ENCODE assay signal across 26 mouse cellular contexts in genomic region chr7:101099981-101100380, GRCm38 (mm10). TPM values are rescaled to one million over a fixed set of nuclear protein-coding genes. Genes with fewer than 3 reads are reported as not detected.
DNase-seq lines count a peak whose midpoint lies in the region; ATAC-seq and TF ChIP-seq lines count a peak whose summit lies in the region.
"Had no signal": no experiment of that assay in that cellular context is flagged by ENCODE, and none has a peak within 500 bp of the region (broad histone marks: within the 10 kb centered on the region; RNA-seq: fewer than 3 reads in every experiment).

No protein-coding gene starts in this region.

- DNase-seq in forebrain, embryonic 14.5 days (ENCODE audit: low spot score) = peak; percentile 29
- no peak for DNase-seq in forebrain, postnatal 0 days
- peak; percentile 72 for DNase-seq in heart, adult 11 months
- DNase-seq in layer of hippocampus, adult 9-10 months (ENCODE audit: low spot score) = no peak
- DNase-seq in ovary, postnatal 10 days (ENCODE audit: low spot score) = no peak
- DNase-seq: adrenal gland, adult 8-10 months; adrenal gland, postnatal 25 days; cerebellum, adult 18-20 months; cerebellum, adult 9-10 months; cerebellum, postnatal 14 days; gastrocnemius, adult 2 months; gastrocnemius, postnatal 14 days; heart, adult 18-20 months; heart, postnatal 14 days; heart, postnatal 4 days; kidney, adult 11 months; kidney, adult 8-10 months had no signal

- H3K4me2 ChIP-seq in forebrain, embryonic 14.5 days (ENCODE audit: low read length) = no peak overlapping the region
- H3K4me2 ChIP-seq in forebrain, postnatal 0 days (ENCODE audit: low read depth) = no peak overlapping the region
- no peak overlapping the region for H3K4me2 ChIP-seq in heart, embryonic 11.5 days
- H3K4me2 ChIP-seq in myocyte (ENCODE audit: low read depth) = no peak overlapping the region
- H3K4me2 ChIP-seq: embryonic facial prominence, embryonic 12.5 days; heart, embryonic 13.5 days; hindbrain, embryonic 12.5 days; hindbrain, embryonic 15.5 days had no signal

- no peak for TF ChIP-seq POLR2A in myocyte (IDR thresholded peaks at IDR 0.05; ENCODE audit: insufficient read length, low read depth)

- no peaks in the 10 kb centered on the region for H3K27me3 ChIP-seq in forebrain, embryonic 14.5 days (replicated peaks; ENCODE audit: control insufficient read depth, insufficient read depth, low read length)
- H3K27me3 ChIP-seq in forebrain, postnatal 0 days (ENCODE audit: insufficient read depth, low read length) = no peaks in the 10 kb centered on the region
- H3K27me3 ChIP-seq in heart, embryonic 11.5 days (ENCODE audit: control insufficient read depth, insufficient read depth, low read length) = no peaks in the 10 kb centered on the region
- H3K27me3 ChIP-seq in myocyte (ENCODE audit: control insufficient read depth, insufficient read depth, insufficient read length) = no peaks in the 10 kb centered on the region
- H3K27me3 ChIP-seq: embryonic facial prominence, embryonic 12.5 days; heart, embryonic 13.5 days; hindbrain, embryonic 12.5 days; hindbrain, embryonic 15.5 days had no signal

- H3K9ac ChIP-seq in forebrain, embryonic 14.5 days (ENCODE audit: low read length) = no peak overlapping the region
- no peak overlapping the region for H3K9ac ChIP-seq in forebrain, postnatal 0 days
- no peak overlapping the region for H3K9ac ChIP-seq in heart, embryonic 11.5 days (ENCODE audit: low read depth, low read length)
- H3K9ac ChIP-seq: embryonic facial prominence, embryonic 12.5 days; heart, embryonic 13.5 days; hindbrain, embryonic 12.5 days; hindbrain, embryonic 15.5 days had no signal

- no peak overlapping the region for H3ac ChIP-seq in myocyte (ENCODE audit: control insufficient read depth, insufficient read length)

- 67% methylated on average over 3 of the region's 3 CpGs for WGBS in forebrain, embryonic 14.5 days
- 60% methylated on average over 3 of the region's 3 CpGs for WGBS in forebrain, postnatal 0 days
- 65% methylated on average over 3 of the region's 3 CpGs for WGBS in heart, embryonic 11.5 days (ENCODE audit: insufficient replicate concordance)

- 0 out of 2 replicates have a peak overlapping the region, but pooled peaks have one; percentile 44 for H3K27ac ChIP-seq in forebrain, embryonic 14.5 days (ENCODE audit: low read depth, low read length)
- H3K27ac ChIP-seq in forebrain, postnatal 0 days (ENCODE audit: low read depth, low read length) = no peak overlapping the region
- no peak overlapping the region for H3K27ac ChIP-seq in heart, embryonic 11.5 days (ENCODE audit: low read depth, low read length)
- H3K27ac ChIP-seq: embryonic facial prominence, embryonic 12.5 days; gastrocnemius, adult 2 months; heart, embryonic 13.5 days; hindbrain, embryonic 12.5 days; hindbrain, embryonic 15.5 days had no signal

- ATAC-seq in forebrain, embryonic 14.5 days = no peak
- ATAC-seq in forebrain, postnatal 0 days = no peak
- no peak for ATAC-seq in heart, embryonic 11.5 days (replicated peaks; ENCODE audit: insufficient number of reproducible peaks, low FRiP score, low TSS enrichment)
- ATAC-seq: activated CD4-positive, CD25-positive, alpha-beta regulatory T cell, adult 4 months; CD4-positive, CD25-positive, alpha-beta regulatory T cell, adult 4 months had no signal

- no peak overlapping the region for H3K4me3 ChIP-seq in forebrain, embryonic 14.5 days (ENCODE audit: low read depth, low read length)
- H3K4me3 ChIP-seq in forebrain, postnatal 0 days (ENCODE audit: low read depth, low read length) = no peak overlapping the region
- H3K4me3 ChIP-seq in heart, embryonic 11.5 days (ENCODE audit: low read depth, low read length) = no peak overlapping the region
- H3K4me3 ChIP-seq in myocyte = no peak overlapping the region
- H3K4me3 ChIP-seq: embryonic facial prominence, embryonic 12.5 days; erythroblast, embryonic 14.5 days; gastrocnemius, adult 2 months; heart, embryonic 13.5 days; hindbrain, embryonic 12.5 days; hindbrain, embryonic 15.5 days had no signal

- TF ChIP-seq CTCF in forebrain, postnatal 0 days (IDR thresholded peaks at IDR 0.05; ENCODE audit: low read depth) = no peak

- H3K9me3 ChIP-seq in forebrain, embryonic 14.5 days (replicated peaks; ENCODE audit: control insufficient read depth, low read length) = no peaks in the 10 kb centered on the region
- H3K9me3 ChIP-seq in forebrain, postnatal 0 days (ENCODE audit: low read length) = no peaks in the 10 kb centered on the region
- H3K9me3 ChIP-seq in heart, embryonic 11.5 days (replicated peaks; ENCODE audit: control insufficient read depth, low read length) = no peaks in the 10 kb centered on the region
- H3K9me3 ChIP-seq: embryonic facial prominence, embryonic 12.5 days; heart, embryonic 13.5 days; hindbrain, embryonic 12.5 days; hindbrain, embryonic 15.5 days had no signal

- H3K4me1 ChIP-seq in forebrain, embryonic 14.5 days (ENCODE audit: control insufficient read depth, insufficient read depth, low read length) = peaks cover 7% of the 10 kb centered on the region; the same call in 1 of the 2 replicates
- H3K4me1 ChIP-seq in forebrain, postnatal 0 days (ENCODE audit: insufficient read depth) = 0 out of 2 replicates have a peak, but pooled peaks cover 5% of the 10 kb centered on the region
- peaks cover 4% of the 10 kb centered on the region for H3K4me1 ChIP-seq in heart, embryonic 11.5 days (ENCODE audit: control insufficient read depth, insufficient read depth, low read length)
- H3K4me1 ChIP-seq: embryonic facial prominence, embryonic 12.5 days had no signal

- no peaks in the 10 kb centered on the region for H3K79me2 ChIP-seq in myocyte (ENCODE audit: control insufficient read depth, insufficient read depth)

- H3K36me3 ChIP-seq in forebrain, embryonic 14.5 days (ENCODE audit: control insufficient read depth, insufficient read depth, low read length) = no peaks in the 10 kb centered on the region
- H3K36me3 ChIP-seq in forebrain, postnatal 0 days (ENCODE audit: insufficient read depth) = no peaks in the 10 kb centered on the region
- no peaks in the 10 kb centered on the region for H3K36me3 ChIP-seq in heart, embryonic 11.5 days (ENCODE audit: control insufficient read depth, insufficient read depth, low read length)
- no peaks in the 10 kb centered on the region for H3K36me3 ChIP-seq in myocyte (ENCODE audit: control insufficient read depth, insufficient read depth)
- H3K36me3 ChIP-seq: embryonic facial prominence, embryonic 12.5 days; heart, embryonic 13.5 days; hindbrain, embryonic 12.5 days; hindbrain, embryonic 15.5 days had no signal

TF ChIP-seq in myocyte, 11 proteins besides CTCF, POLR2A, EP300 and RAD21:
- no peak for TF ChIP-seq E2F4 (IDR thresholded peaks at IDR 0.05; ENCODE audit: insufficient read depth)
- no peak for TF ChIP-seq POLR2AphosphoS2 (IDR thresholded peaks at IDR 0.05; ENCODE audit: insufficient read length, low read depth)
- TF ChIP-seq MYOD1 (IDR thresholded peaks at IDR 0.05; ENCODE audit: control insufficient read depth in 1 of 3, insufficient read length in 2 of 3, low read depth in 2 of 3) = peak; percentile 45 to 81 (median 55)
- TF ChIP-seq TCF12 (IDR thresholded peaks at IDR 0.05; ENCODE audit: insufficient read depth, poor library complexity, severe bottlenecking) = peak; percentile 89
- no peak for TF ChIP-seq CEBPB (IDR thresholded peaks at IDR 0.05; ENCODE audit: insufficient read depth, poor library complexity, severe bottlenecking)
- no peak for TF ChIP-seq TCF3 (IDR thresholded peaks at IDR 0.05; ENCODE audit: insufficient read length, low read depth)
- no peak for TF ChIP-seq MAX (IDR thresholded peaks at IDR 0.05; ENCODE audit: low read depth)
- peak in 2 of 3 experiments; percentile 47 to 49 for TF ChIP-seq MYOG (IDR thresholded peaks at IDR 0.05; ENCODE audit: control insufficient read depth in 1 of 3, insufficient read depth in 1 of 3, insufficient read length in 2 of 3, low read depth in 2 of 3)
- TF ChIP-seq USF1 (IDR thresholded peaks at IDR 0.05; ENCODE audit: low read depth) = no peak
- TF ChIP-seq SRF (IDR thresholded peaks at IDR 0.05; ENCODE audit: control insufficient read depth, insufficient read length, low read depth) = no peak
TF ChIP-seq in myocyte: peak in this region for 3.

RNA-seq across cellular contexts. Expression of gene Fchsd2, which starts 7.3 kb away (rescaled TPM):
- 27.9 and 40.2 TPM in 2 replicates for polyA plus RNA-seq in forebrain, embryonic 14.5 days (2014; fragmentation: Nextera tagmentation; extraction: Ambion mirVana)
- total RNA-seq in forebrain, postnatal 0 days (2014; rRNA removed) = 59.6 and 66.8 TPM in 2 replicates
- polyA plus RNA-seq in forebrain, postnatal 0 days (2015; fragmentation: Nextera tagmentation; extraction: Ambion mirVana) = 24.7 and 36.3 TPM in 2 replicates
- 16.3 and 20.4 TPM in 2 replicates for polyA plus RNA-seq in heart, embryonic 11.5 days (2014; fragmentation: Nextera tagmentation; extraction: Ambion mirVana)
- 5.7 TPM for polyA plus RNA-seq in myocyte (2012; fragmentation: generic; extraction: Trizol)

Comparison
In these comparisons a context has a peak if more than half of its experiments do, and no peak if none do; other contexts are left out.
1. DNase-seq: peak in forebrain, embryonic 14.5 days (single experiment) and heart, adult 11 months (single experiment); none in forebrain, postnatal 0 days (single experiment), layer of hippocampus, adult 9-10 months (single experiment) and ovary, postnatal 10 days (single experiment).